Mouse (Mus musculus) adrenal gland, adult 10 weeks (tissue): ENCODE measurements around the gene Gm49510. TPM values are rescaled to one million over a fixed set of nuclear protein-coding genes. Genes with fewer than 3 reads are reported as not detected.

Experiments
- polyA plus RNA-seq: library from polyadenylated mRNA; stranded (reverse); fragments of 350-450 nt; fragmentation: Illumina TruSeq; extraction: RNeasy Lipid Tissue Mini Kit (QIAGEN cat#74804); gene quantifications from one replicate; pipeline ENCODE4 v1.2.3, GENCODE M21; 2014; ENCODE audit warnings: low read depth, low replicate concordance

Gene Gm49510
- polyA plus RNA-seq: not detected

GRCm38 (mm10) chr15:78899409-78899739 is at the start of gene Gm49510:
Gm49510 (plus strand) TSS chr15:78899667.

GRCm38 (mm10) chr15:78855303-78855965 is 44.0 kb upstream of the Gm49510 start, which contains the start of gene Lgals2:
Lgals2 (minus strand) TSS chr15:78855529.

GRCm38 (mm10) chr15:78876991-78877809 is 22.3 kb upstream of the Gm49510 start, which contains the start of gene Gga1:
Gga1 (plus strand) TSS chr15:78877190.

GRCm38 (mm10) chr15:78899740-78900584 is 495 bp downstream of the Gm49510 start, which contains the start of gene Sh3bp1:
Sh3bp1 (plus strand) TSS chr15:78899768.

GRCm38 (mm10) chr15:78913632-78914090 is 14.2 kb downstream of the Gm49510 start, which contains the start of gene Pdxp:
Pdxp (plus strand) TSS chr15:78913919.

GRCm38 (mm10) chr15:78926021-78926919 is 26.8 kb downstream of the Gm49510 start, which contains the start of gene Lgals1:
Lgals1 (plus strand) TSS chr15:78926725.

GRCm38 (mm10) chr15:78934784-78935320 is 35.4 kb downstream of the Gm49510 start, which contains the start of gene Nol12:
Nol12 (plus strand) TSS chr15:78934933.

GRCm38 (mm10) chr15:78947657-78948056 is 48.2 kb downstream of the Gm49510 start, which contains the start of gene Triobp:
Triobp (plus strand) TSS chr15:78947724.

Other genes with a start within 250 kb of the Gm49510 start
- not detected for gene Elfn2, start 180.9 kb upstream of the Gm49510 start, polyA plus RNA-seq
- 0.64 TPM for gene Mfng, start 126.2 kb upstream of the Gm49510 start, polyA plus RNA-seq
- 0.12 TPM for gene Card10, start 96.6 kb upstream of the Gm49510 start, polyA plus RNA-seq
- 0.35 TPM for gene Cdc42ep1, start 57.0 kb upstream of the Gm49510 start, polyA plus RNA-seq
- gene Lgals2, start 44.1 kb upstream of the Gm49510 start, polyA plus RNA-seq: not detected
- 2.8 TPM for gene Gga1, start 22.5 kb upstream of the Gm49510 start, polyA plus RNA-seq
- 1.7 TPM for gene Sh3bp1, start 101 bp downstream of the Gm49510 start, polyA plus RNA-seq
- gene Pdxp, start 14.3 kb downstream of the Gm49510 start, polyA plus RNA-seq: 0.76 TPM
- 6.5 TPM for gene Lgals1, start 27.1 kb downstream of the Gm49510 start, polyA plus RNA-seq
- gene Nol12, start 35.3 kb downstream of the Gm49510 start, polyA plus RNA-seq: 6.2 TPM
- gene Triobp, start 48.1 kb downstream of the Gm49510 start, polyA plus RNA-seq: 4.3 TPM
- gene H1f0, start 128.8 kb downstream of the Gm49510 start, polyA plus RNA-seq: 127 TPM
- gene Galr3, start 142.2 kb downstream of the Gm49510 start, polyA plus RNA-seq: not detected
- 1.3 TPM for gene Ankrd54, start 163.2 kb downstream of the Gm49510 start, polyA plus RNA-seq
- 85.8 TPM for gene Eif3l, start 175.5 kb downstream of the Gm49510 start, polyA plus RNA-seq
- 34.1 TPM for gene Micall1, start 209.2 kb downstream of the Gm49510 start, polyA plus RNA-seq
- not detected for gene Polr2f, start 241.3 kb downstream of the Gm49510 start, polyA plus RNA-seq
- gene 1700088E04Rik, start 241.6 kb downstream of the Gm49510 start, polyA plus RNA-seq: 1.5 TPM